15 mouse cellular contexts compared by ENCODE assay signal in the genomic region with DNA sequence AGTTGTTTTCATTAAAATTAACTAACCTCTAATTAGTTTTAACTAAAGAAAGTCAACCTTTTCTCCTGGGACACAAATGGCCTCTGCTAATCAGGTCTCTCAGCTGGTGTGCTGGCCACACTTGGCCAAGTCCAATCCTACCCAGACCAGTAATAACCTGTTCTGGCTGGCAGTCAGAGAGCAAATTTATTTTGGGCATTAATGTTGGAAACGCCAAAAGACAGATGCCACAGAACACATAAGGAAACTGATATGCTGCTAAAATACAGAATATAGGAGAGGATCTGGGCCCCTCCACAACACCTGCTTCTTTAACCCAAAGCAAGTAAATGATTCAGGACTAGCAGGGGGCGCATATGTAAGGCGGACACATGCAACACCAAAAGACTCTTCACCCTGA. TPM values are rescaled to one million over a fixed set of nuclear protein-coding genes. Genes with fewer than 3 reads are reported as not detected.
DNase-seq lines count a peak whose midpoint lies in the region.
"Had no signal": no experiment of that assay in that cellular context is flagged by ENCODE, and none has a peak within 500 bp of the region (broad histone marks: within the 10 kb centered on the region; RNA-seq: fewer than 3 reads in every experiment).

No protein-coding gene starts in this region.

- DNase-seq in heart, adult 11 months, result peak; percentile 89
- DNase-seq in heart, postnatal 4 days, result no peak
- DNase-seq in brain, adult 2 months (ENCODE audit: low read depth, low spot score), result peak; percentile 95
- peak; percentile 74 for DNase-seq in cerebellum, adult 8-10 months
- DNase-seq in kidney, adult 8-10 months, result peak; percentile 28 to 49
- no peak for DNase-seq in adrenal gland, postnatal 25 days
- no peak for DNase-seq in testis, postnatal 14 days (ENCODE audit: low spot score)
- no peak for DNase-seq in adrenal gland, postnatal 14 days
- DNase-seq: adrenal gland, adult 8-10 months; embryo, embryonic 11 days; gastrocnemius, postnatal 25 days; layer of hippocampus, adult 9-11 months; liver, embryonic 13.5 days; midbrain, embryonic 14.5 days; thymus, adult 18-20 months had no signal

RNA-seq across cellular contexts. Expression of a gene that starts 28.9 kb away (rescaled TPM):
- total RNA-seq in heart, postnatal 4 days (2021), result 10 to 100 TPM; 33.7 to 34.5 TPM
- 39.0 and 41.2 TPM in 2 replicates for total RNA-seq in adrenal gland, postnatal 25 days (2021)
- total RNA-seq in adrenal gland, postnatal 14 days (2021), result 27.0 and 31.1 TPM in 2 replicates

RNA-seq across cellular contexts. Expression of a gene that starts 33.5 kb away (rescaled TPM):
- 100 to 1,000 TPM; 141 to 164 TPM for total RNA-seq in heart, postnatal 4 days (2021)
- 18.6 and 25.1 TPM in 2 replicates for total RNA-seq in adrenal gland, postnatal 25 days (2021)
- total RNA-seq in adrenal gland, postnatal 14 days (2021), result 29.4 and 47.2 TPM in 2 replicates

Comparison
In these comparisons a context has a peak if more than half of its experiments do, and no peak if none do; other contexts are left out.
1. DNase-seq: peak in heart, adult 11 months (single experiment), brain, adult 2 months (single experiment), cerebellum, adult 8-10 months (single experiment) and kidney, adult 8-10 months (2 of 2); none in heart, postnatal 4 days (single experiment), adrenal gland, postnatal 25 days (single experiment), testis, postnatal 14 days (single experiment) and adrenal gland, postnatal 14 days (single experiment).